Mouse (Mus musculus): Measurements from ENCODE around the gene Sec31a. TPM values are rescaled to one million over a fixed set of nuclear protein-coding genes. Genes with fewer than 3 reads are reported as not detected.

Sec31a gene
- polyA plus RNA-seq, 1 experiment = 244 TPM

DNA sequence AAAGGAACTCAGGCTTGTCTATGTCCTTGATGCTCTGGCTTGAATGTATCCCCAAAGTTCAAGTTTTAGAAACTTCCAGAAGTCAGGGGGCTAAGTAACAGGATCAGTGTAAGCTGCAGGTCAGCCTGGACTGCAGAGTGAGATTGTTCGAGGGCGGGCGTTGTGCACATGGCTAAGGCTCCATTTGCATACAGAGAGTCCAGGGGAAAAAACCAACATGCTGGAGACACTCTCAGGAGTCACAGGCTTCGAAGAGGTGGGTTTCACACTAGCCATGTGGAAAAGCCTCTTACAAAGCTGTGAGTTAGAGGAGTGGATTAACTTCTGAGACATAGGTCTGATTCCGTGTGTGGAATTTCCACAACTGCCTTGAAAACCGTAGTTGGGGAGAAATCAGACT lies 73.6 kb downstream of the Sec31a start:
- TF ChIP-seq CTCF (conservative IDR thresholded peaks at IDR 0.05; ENCODE audit: insufficient read depth, insufficient read length, low read depth, low read length) = no peak
- no peak for TF ChIP-seq POLR2A (IDR thresholded peaks at IDR 0.05; ENCODE audit: low read depth, low read length)
- Histone ChIP-seq H3K36me3 (ENCODE audit: control insufficient read depth, insufficient read depth, low read length) (no peaks in the 10 kb centered on the region), H3K27ac (ENCODE audit: insufficient read depth, low read depth, low read length) (no peak overlapping the region), H3K4me3 (ENCODE audit: insufficient read depth, low read depth, low read length) (no peak overlapping the region), H3K4me1 (ENCODE audit: control insufficient read depth, insufficient read depth, low read length) (no peaks in the 10 kb centered on the region), H3K27me3 (replicated peaks; ENCODE audit: control insufficient read depth, insufficient read depth, low read length) (no peaks in the 10 kb centered on the region)
- WGBS = 81% methylated on average over 6 of the region's 6 CpGs
- DNase-seq = no peak

GRCm38 (mm10) chr5:100341042-100341441 lies 75.0 kb downstream of the Sec31a start:
- Histone ChIP-seq H3K4me1 (ENCODE audit: control insufficient read depth, insufficient read depth, low read length) (no peaks in the 10 kb centered on the region; the same call in 1 of the 2 replicates), H3K36me3 (ENCODE audit: control insufficient read depth, insufficient read depth, low read length) (no peaks in the 10 kb centered on the region), H3K27me3 (replicated peaks; ENCODE audit: control insufficient read depth, insufficient read depth, low read length) (no peaks in the 10 kb centered on the region), H3K4me3 (ENCODE audit: insufficient read depth, low read depth, low read length) (no peak overlapping the region), H3K27ac (ENCODE audit: insufficient read depth, low read depth, low read length) (no peak overlapping the region)
- no peak for DNase-seq
- no peak for TF ChIP-seq CTCF (conservative IDR thresholded peaks at IDR 0.05; ENCODE audit: insufficient read depth, insufficient read length, low read depth, low read length)
- TF ChIP-seq POLR2A (IDR thresholded peaks at IDR 0.05; ENCODE audit: low read depth, low read length) = no peak
- whole genome bisulfite sequencing = 88% methylated on average over 7 of the region's 7 CpGs

- H3K36me3 ChIP-seq (ENCODE audit: control insufficient read depth, insufficient read depth, low read length) = no peaks in the 10 kb centered on the region
- 86% methylated on average over 4 of the region's 4 CpGs for WGBS
- TF ChIP-seq POLR2A (IDR thresholded peaks at IDR 0.05; ENCODE audit: low read depth, low read length) (no peak), CTCF (conservative IDR thresholded peaks at IDR 0.05; ENCODE audit: insufficient read depth, insufficient read length, low read depth, low read length) (no peak)
These were observed 78.2 kb downstream of the Sec31a start for GRCm38 (mm10) chr5:100337852-100338251.

DNA sequence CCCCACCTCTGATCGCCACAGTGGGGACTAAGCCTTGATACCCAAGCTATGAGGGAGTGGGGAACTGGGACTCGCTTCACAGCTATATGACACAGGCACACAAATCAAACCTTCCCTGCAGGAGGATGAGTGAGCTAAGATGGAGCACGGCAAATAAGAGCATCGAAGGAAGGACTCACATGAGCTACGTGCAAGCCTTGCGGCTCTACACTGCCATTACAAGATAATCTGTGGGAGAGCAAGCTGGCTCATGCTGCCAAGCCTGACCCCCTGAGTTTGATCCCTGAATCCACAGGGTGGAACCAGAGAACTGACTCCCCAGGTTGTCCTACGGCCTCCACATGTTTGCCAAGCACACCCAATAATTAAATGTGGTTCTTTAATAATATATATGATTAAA lies 79.2 kb downstream of the Sec31a start:
- Histone ChIP-seq H3K36me3 (ENCODE audit: control insufficient read depth, insufficient read depth, low read length) (no peaks in the 10 kb centered on the region), H3K27me3 (replicated peaks; ENCODE audit: control insufficient read depth, insufficient read depth, low read length) (no peaks in the 10 kb centered on the region), H3K4me3 (ENCODE audit: insufficient read depth, low read depth, low read length) (no peak overlapping the region), H3K27ac (ENCODE audit: insufficient read depth, low read depth, low read length) (no peak overlapping the region), H3K4me1 (ENCODE audit: control insufficient read depth, insufficient read depth, low read length) (no peaks in the 10 kb centered on the region; the same call in 1 of the 2 replicates)
- no peak for TF ChIP-seq POLR2A (IDR thresholded peaks at IDR 0.05; ENCODE audit: low read depth, low read length)
- no peak for TF ChIP-seq CTCF (conservative IDR thresholded peaks at IDR 0.05; ENCODE audit: insufficient read depth, insufficient read length, low read depth, low read length)
- WGBS = 81% methylated on average over 7 of the region's 7 CpGs
- DNase-seq = no peak

More at GRCm38 (mm10) chr5:100337852-100338251, 78.2 kb downstream of the Sec31a start:
- no peaks in the 10 kb centered on the region for H3K27me3 ChIP-seq (replicated peaks; ENCODE audit: control insufficient read depth, insufficient read depth, low read length)
- DNase-seq = no peak
- H3K4me3 ChIP-seq (ENCODE audit: insufficient read depth, low read depth, low read length) = no peak overlapping the region
- no peaks in the 10 kb centered on the region; the same call in 1 of the 2 replicates for H3K4me1 ChIP-seq (ENCODE audit: control insufficient read depth, insufficient read depth, low read length)
- H3K27ac ChIP-seq (ENCODE audit: insufficient read depth, low read depth, low read length) = no peak overlapping the region

GRCm38 (mm10) chr5:100335581-100336080 lies 80.4 kb downstream of the Sec31a start:
- TF ChIP-seq POLR2A (IDR thresholded peaks at IDR 0.05; ENCODE audit: low read depth, low read length) = no peak
- no peak for TF ChIP-seq CTCF (conservative IDR thresholded peaks at IDR 0.05; ENCODE audit: insufficient read depth, insufficient read length, low read depth, low read length)
- no peaks in the 10 kb centered on the region; the same call in 1 of the 2 replicates for H3K4me1 ChIP-seq (ENCODE audit: control insufficient read depth, insufficient read depth, low read length)
- no peak overlapping the region for H3K4me3 ChIP-seq (ENCODE audit: insufficient read depth, low read depth, low read length)
- no peak for DNase-seq
- WGBS = 82% methylated on average over 5 of the region's 5 CpGs
- no peaks in the 10 kb centered on the region for H3K36me3 ChIP-seq (ENCODE audit: control insufficient read depth, insufficient read depth, low read length)
- H3K27me3 ChIP-seq (replicated peaks; ENCODE audit: control insufficient read depth, insufficient read depth, low read length) = no peaks in the 10 kb centered on the region
- no peak overlapping the region for H3K27ac ChIP-seq (ENCODE audit: insufficient read depth, low read depth, low read length)

- Histone ChIP-seq H3K27ac (ENCODE audit: insufficient read depth, low read depth, low read length) (no peak overlapping the region), H3K27me3 (replicated peaks; ENCODE audit: control insufficient read depth, insufficient read depth, low read length) (no peaks in the 10 kb centered on the region), H3K36me3 (ENCODE audit: control insufficient read depth, insufficient read depth, low read length) (no peaks in the 10 kb centered on the region), H3K4me3 (ENCODE audit: insufficient read depth, low read depth, low read length) (no peak overlapping the region), H3K4me1 (ENCODE audit: control insufficient read depth, insufficient read depth, low read length) (no peaks in the 10 kb centered on the region; the same call in 1 of the 2 replicates)
- TF ChIP-seq POLR2A (IDR thresholded peaks at IDR 0.05; ENCODE audit: low read depth, low read length) (no peak), CTCF (conservative IDR thresholded peaks at IDR 0.05; ENCODE audit: insufficient read depth, insufficient read length, low read depth, low read length) (no peak)
- WGBS = 60% methylated on average over 6 of the region's 6 CpGs
- no peak for DNase-seq
These were observed 81.3 kb downstream of the Sec31a start for GRCm38 (mm10) chr5:100334686-100335085.

DNA sequence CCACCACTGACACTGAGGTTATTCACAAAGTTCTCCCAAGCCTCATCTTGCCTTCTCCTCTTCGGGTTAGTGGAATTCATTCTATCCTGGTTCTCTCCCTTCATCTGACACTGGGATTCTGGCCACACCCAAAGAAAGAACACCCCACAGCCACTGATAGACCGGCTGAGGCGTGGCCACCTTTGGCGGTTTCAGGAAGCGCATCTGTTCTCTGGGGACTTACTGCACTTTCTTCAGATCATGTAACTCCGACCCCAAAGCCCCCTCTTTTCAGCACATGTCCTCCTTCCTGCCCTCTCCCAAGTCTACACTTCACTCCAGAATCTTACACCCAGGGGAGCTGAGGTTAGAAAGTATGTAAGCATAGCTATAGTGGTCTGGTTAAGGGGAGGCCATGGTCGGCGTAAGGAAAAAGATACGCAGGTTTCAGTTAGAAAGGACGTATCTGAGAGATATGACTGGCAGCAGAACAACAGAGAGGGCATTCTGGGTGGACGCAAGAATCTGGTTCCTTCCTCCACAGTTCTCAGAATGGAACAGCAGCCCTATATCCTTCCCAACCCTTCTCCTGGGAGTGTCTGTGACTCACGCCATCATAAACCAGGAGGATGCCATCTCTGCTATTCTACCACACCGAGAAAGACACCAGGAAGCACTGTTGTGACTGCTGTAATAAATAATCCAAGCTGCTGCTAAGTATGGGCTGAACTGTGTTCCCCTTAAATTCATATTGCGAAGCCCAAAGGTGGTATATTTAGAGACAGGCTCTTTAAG lies 82.2 kb downstream of the Sec31a start:
- 67% methylated on average over 14 of the region's 14 CpGs for WGBS
- H3K27ac ChIP-seq (ENCODE audit: insufficient read depth, low read depth, low read length) = no peak overlapping the region
- no peak overlapping the region for H3K4me3 ChIP-seq (ENCODE audit: insufficient read depth, low read depth, low read length)
- no peak for DNase-seq
- TF ChIP-seq CTCF (conservative IDR thresholded peaks at IDR 0.05; ENCODE audit: insufficient read depth, insufficient read length, low read depth, low read length) = no peak
- no peak for TF ChIP-seq POLR2A (IDR thresholded peaks at IDR 0.05; ENCODE audit: low read depth, low read length)
- no peaks in the 10 kb centered on the region for H3K27me3 ChIP-seq (replicated peaks; ENCODE audit: control insufficient read depth, insufficient read depth, low read length)
- H3K36me3 ChIP-seq (ENCODE audit: control insufficient read depth, insufficient read depth, low read length) = no peaks in the 10 kb centered on the region
- H3K4me1 ChIP-seq (ENCODE audit: control insufficient read depth, insufficient read depth, low read length) = no peaks in the 10 kb centered on the region; the same call in 1 of the 2 replicates

Measured in kidney, adult 2 months (tissue).